Mouse (Mus musculus) kidney, embryonic 16.5 days (tissue): ENCODE measurements at regions not wholly inside any gene's neighbourhood (a gene's known extent, or its start where the extent isn't known, plus 50 kb on each side); places are given as distances from the start of the nearest gene placed in this dataset.

Source experiments
- ATAC-seq: fragments of 200-750 bp; cut with Nextera tagmentation; 2 replicates; pipeline ENCODE4 v1.8.0; 2017; ENCODE audit warnings: moderate TSS enrichment; ENCODE audit not compliant: low FRiP score, low TSS enrichment
- H3K27ac ChIP-seq: fragments of 300-500 bp; sonication (generic); 2 replicates; pipeline ENCODE4 v1.5.1; 2014; ENCODE audit warnings: low read length
- H3K27me3 ChIP-seq: fragments of 300-500 bp; sonication (generic); 2 replicates; pipeline ENCODE4 v1.6.1; 2014; ENCODE audit warnings: low read length, control low read depth, mixed read lengths; ENCODE audit not compliant: insufficient read depth
- H3K36me3 ChIP-seq: fragments of 300-500 bp; sonication (generic); 2 replicates; pipeline ENCODE4 v1.6.1; 2014; ENCODE audit warnings: low read length, control low read depth, mixed read lengths; ENCODE audit not compliant: insufficient read depth
- H3K4me1 ChIP-seq: fragments of 300-500 bp; sonication (generic); 2 replicates; pipeline ENCODE4 v1.6.1; 2014; ENCODE audit warnings: low read length, control low read depth, mixed read lengths; ENCODE audit not compliant: insufficient read depth
- H3K4me2 ChIP-seq: fragments of 300-500 bp; sonication (generic); replicated peaks from 2 replicates; pipeline ENCODE4 v1.6.1; 2014; ENCODE audit warnings: low read depth, low read length
- H3K4me3 ChIP-seq: fragments of 300-500 bp; sonication (generic); 2 replicates; pipeline ENCODE4 v1.5.1; 2014; ENCODE audit warnings: mild to moderate bottlenecking, low read length
- H3K9ac ChIP-seq: fragments of 300-500 bp; sonication (generic); replicated peaks from 2 replicates; pipeline ENCODE4 v1.6.1; 2014; ENCODE audit warnings: low read length
- H3K9me3 ChIP-seq: fragments of 300-500 bp; sonication (generic); 2 replicates; pipeline ENCODE4 v1.6.1; 2016; ENCODE audit warnings: low read length, control low read depth
- WGBS: fragments of 180-500 bp; shearing (Covaris S2); extraction: QIAGEN DNeasy Blood & Tissue Kit; methylation state at CpG from one replicate; pipeline ENCODE4 v1.1.7; 2014; 5-methylcytosine and 5-hydroxymethylcytosine counted together

- no peaks in the 10 kb centered on the region for H3K9me3 ChIP-seq
- no peak for ATAC-seq
- no peak overlapping the region for H3K4me3 ChIP-seq
- H3K27me3 ChIP-seq: no peaks in the 10 kb centered on the region
- H3K9ac ChIP-seq: no peak overlapping the region
- H3K27ac ChIP-seq: no peak overlapping the region
- H3K4me2 ChIP-seq: no peak overlapping the region
- H3K36me3 ChIP-seq: no peaks in the 10 kb centered on the region
- 82% methylated on average over 1 of the region's 1 CpGs for WGBS
- no peaks in the 10 kb centered on the region for H3K4me1 ChIP-seq
Measured at GRCm38 (mm10) chr2:92756491-92756890, 157.0 kb downstream of the Chst1 start.

- 57% methylated on average over 3 of the region's 3 CpGs for WGBS
- ATAC-seq: no peak
- Histone ChIP-seq H3K4me3 (no peak overlapping the region), H3K36me3 (no peaks in the 10 kb centered on the region), H3K4me2 (no peak overlapping the region), H3K27me3 (no peaks in the 10 kb centered on the region), H3K9ac (no peak overlapping the region), H3K27ac (no peak overlapping the region), H3K4me1 (no peaks in the 10 kb centered on the region), H3K9me3 (no peaks in the 10 kb centered on the region)
Measured at GRCm38 (mm10) chr2:92758775-92759174, 156.1 kb upstream of the Syt13 start.

- Histone ChIP-seq H3K36me3 (no peaks in the 10 kb centered on the region), H3K4me3 (no peak overlapping the region), H3K27ac (no peak overlapping the region), H3K4me1 (no peaks in the 10 kb centered on the region), H3K4me2 (no peak overlapping the region), H3K27me3 (no peaks in the 10 kb centered on the region), H3K9ac (no peak overlapping the region), H3K9me3 (no peaks in the 10 kb centered on the region)
- WGBS: 100% methylated on average over 1 of the region's 1 CpGs
- ATAC-seq: no peak; the same call in 1 of the 2 replicates
Measured at GRCm38 (mm10) chr2:92763881-92764635, 150.8 kb upstream of the Syt13 start.

- Histone ChIP-seq H3K27ac (no peak overlapping the region), H3K9ac (no peak overlapping the region), H3K4me2 (no peak overlapping the region), H3K4me3 (no peak overlapping the region), H3K4me1 (no peaks in the 10 kb centered on the region), H3K9me3 (0 out of 2 replicates have a peak, but pooled peaks cover 2% of the 10 kb centered on the region), H3K27me3 (no peaks in the 10 kb centered on the region), H3K36me3 (no peaks in the 10 kb centered on the region)
- WGBS: 88% methylated on average over 5 of the region's 5 CpGs
- ATAC-seq: no peak
Measured at GRCm38 (mm10) chr2:92767476-92768005, 147.4 kb upstream of the Syt13 start.

- no peaks in the 10 kb centered on the region for H3K36me3 ChIP-seq
- H3K4me2 ChIP-seq: no peak overlapping the region
- no peak overlapping the region for H3K4me3 ChIP-seq
- no peaks in the 10 kb centered on the region for H3K4me1 ChIP-seq
- H3K27ac ChIP-seq: no peak overlapping the region
- H3K9me3 ChIP-seq: 0 out of 2 replicates have a peak, but pooled peaks cover 2% of the 10 kb centered on the region
- no peaks in the 10 kb centered on the region for H3K27me3 ChIP-seq
- H3K9ac ChIP-seq: no peak overlapping the region
- 69% methylated on average over 2 of the region's 2 CpGs for WGBS
- ATAC-seq: no peak
Measured at GRCm38 (mm10) chr2:92768088-92768487, 146.8 kb upstream of the Syt13 start.

GRCm38 (mm10) chr2:92769061-92769460, 145.8 kb upstream of the Syt13 start:
- Histone ChIP-seq H3K9ac (no peak overlapping the region), H3K4me2 (no peak overlapping the region), H3K27me3 (no peaks in the 10 kb centered on the region), H3K4me3 (no peak overlapping the region), H3K9me3 (0 out of 2 replicates have a peak, but pooled peaks cover 2% of the 10 kb centered on the region), H3K4me1 (no peaks in the 10 kb centered on the region), H3K36me3 (no peaks in the 10 kb centered on the region), H3K27ac (no peak overlapping the region)
- 51% methylated on average over 3 of the region's 3 CpGs for WGBS
- no peak for ATAC-seq

GRCm38 (mm10) chr2:92770098-92770497, 144.8 kb upstream of the Syt13 start:
- no peak overlapping the region for H3K4me3 ChIP-seq
- no peak for ATAC-seq
- H3K27me3 ChIP-seq: no peaks in the 10 kb centered on the region
- H3K4me1 ChIP-seq: no peaks in the 10 kb centered on the region
- H3K27ac ChIP-seq: no peak overlapping the region
- H3K9ac ChIP-seq: no peak overlapping the region
- WGBS: 76% methylated on average over 5 of the region's 5 CpGs
- no peaks in the 10 kb centered on the region for H3K36me3 ChIP-seq
- 0 out of 2 replicates have a peak, but pooled peaks cover 2% of the 10 kb centered on the region for H3K9me3 ChIP-seq
- H3K4me2 ChIP-seq: no peak overlapping the region

- ATAC-seq: no peak
- no peaks in the 10 kb centered on the region for H3K36me3 ChIP-seq
- 70% methylated on average over 7 of the region's 7 CpGs for WGBS
- no peak overlapping the region for H3K9ac ChIP-seq
- no peak overlapping the region for H3K27ac ChIP-seq
- no peak overlapping the region for H3K4me2 ChIP-seq
- 0 out of 2 replicates have a peak, but pooled peaks cover 2% of the 10 kb centered on the region for H3K9me3 ChIP-seq
- no peaks in the 10 kb centered on the region for H3K27me3 ChIP-seq
- H3K4me3 ChIP-seq: no peak overlapping the region
- no peaks in the 10 kb centered on the region for H3K4me1 ChIP-seq
Measured at GRCm38 (mm10) chr2:92772623-92773022, 142.3 kb upstream of the Syt13 start.

GRCm38 (mm10) chr2:92776497-92776896, 138.4 kb upstream of the Syt13 start:
- no peaks in the 10 kb centered on the region for H3K36me3 ChIP-seq
- no peak overlapping the region for H3K4me2 ChIP-seq
- H3K9me3 ChIP-seq: no peaks in the 10 kb centered on the region
- 92% methylated on average over 2 of the region's 2 CpGs for WGBS
- H3K9ac ChIP-seq: no peak overlapping the region
- no peaks in the 10 kb centered on the region for H3K27me3 ChIP-seq
- no peak for ATAC-seq
- no peak overlapping the region for H3K27ac ChIP-seq
- no peak overlapping the region for H3K4me3 ChIP-seq
- H3K4me1 ChIP-seq: no peaks in the 10 kb centered on the region

GRCm38 (mm10) chr2:92779101-92779500, 135.8 kb upstream of the Syt13 start:
- Histone ChIP-seq H3K4me1 (no peaks in the 10 kb centered on the region), H3K4me3 (no peak overlapping the region), H3K27ac (no peak overlapping the region), H3K4me2 (no peak overlapping the region), H3K36me3 (no peaks in the 10 kb centered on the region), H3K9ac (no peak overlapping the region), H3K9me3 (no peaks in the 10 kb centered on the region), H3K27me3 (no peaks in the 10 kb centered on the region)
- WGBS: 48% methylated on average over 1 of the region's 1 CpGs
- no peak for ATAC-seq
